Mouse (Mus musculus): ENCODE results near the gene C87436.
A peak's percentile ranks its signal among the peaks of the same experiment; 100 is the strongest.

Gene C87436

GRCm38 (mm10) chr6:86426358-86426757 is 11.8 kb upstream of the C87436 start, which contains the start of gene Gm44790:
Gene Gm44790 (plus strand): TSS chr6:86426658.
- no peak for DNase-seq (ENCODE audit: low read depth)

- DNase-seq (ENCODE audit: low read depth), result no peak
These were observed 6.6 kb upstream of the C87436 start for GRCm38 (mm10) chr6:86431531-86431930.

- DNase-seq (ENCODE audit: low read depth), result no peak
These were observed 4.5 kb upstream of the C87436 start for GRCm38 (mm10) chr6:86433696-86434095.

- DNase-seq (ENCODE audit: low read depth), result peak; percentile 82
These were observed 463 bp upstream of the C87436 start for GRCm38 (mm10) chr6:86437711-86438110.

GRCm38 (mm10) chr6:86439119-86439496 is 934 bp downstream of the C87436 start:
- DNase-seq (ENCODE audit: low read depth), result no peak

GRCm38 (mm10) chr6:86439531-86439930 is 1.4 kb downstream of the C87436 start:
- peak; percentile 33 for DNase-seq (ENCODE audit: low read depth)

- no peak for DNase-seq (ENCODE audit: low read depth)
These were observed 3.4 kb downstream of the C87436 start for GRCm38 (mm10) chr6:86441571-86441970.

- no peak for DNase-seq (ENCODE audit: low read depth)
These were observed 7.4 kb downstream of the C87436 start for GRCm38 (mm10) chr6:86445551-86445950.

- DNase-seq (ENCODE audit: low read depth), result no peak
These were observed 8.9 kb downstream of the C87436 start for GRCm38 (mm10) chr6:86446927-86447568.

- DNase-seq (ENCODE audit: low read depth), result no peak
These were observed 18.6 kb downstream of the C87436 start for GRCm38 (mm10) chr6:86456727-86457126.

GRCm38 (mm10) chr6:86463079-86463478 is 24.9 kb downstream of the C87436 start:
- DNase-seq (ENCODE audit: low read depth), result no peak

GRCm38 (mm10) chr6:86471317-86471716 is 33.1 kb downstream of the C87436 start:
- DNase-seq (ENCODE audit: low read depth), result no peak

GRCm38 (mm10) chr6:86471760-86472099 is 33.6 kb downstream of the C87436 start:
- DNase-seq (ENCODE audit: low read depth), result no peak

- DNase-seq (ENCODE audit: low read depth), result peak; percentile 100
These were observed 34.2 kb downstream of the C87436 start for GRCm38 (mm10) chr6:86472100-86472955.

- DNase-seq (ENCODE audit: low read depth), result no peak
These were observed 34.9 kb downstream of the C87436 start for GRCm38 (mm10) chr6:86473077-86473476.

GRCm38 (mm10) chr6:86474072-86474471 is 35.9 kb downstream of the C87436 start:
- no peak for DNase-seq (ENCODE audit: low read depth)

- DNase-seq (ENCODE audit: low read depth), result no peak
These were observed 36.5 kb downstream of the C87436 start for GRCm38 (mm10) chr6:86474646-86475181.

- no peak for DNase-seq (ENCODE audit: low read depth)
These were observed 37.4 kb downstream of the C87436 start for GRCm38 (mm10) chr6:86475462-86476167.

GRCm38 (mm10) chr6:86476931-86477330 is 38.8 kb downstream of the C87436 start:
- DNase-seq (ENCODE audit: low read depth), result no peak

GRCm38 (mm10) chr6:86479311-86479710 is 41.1 kb downstream of the C87436 start:
- DNase-seq (ENCODE audit: low read depth), result no peak

GRCm38 (mm10) chr6:86479816-86480188 is 41.6 kb downstream of the C87436 start:
- no peak for DNase-seq (ENCODE audit: low read depth)

GRCm38 (mm10) chr6:86480189-86480831 is 42.1 kb downstream of the C87436 start:
- no peak for DNase-seq (ENCODE audit: low read depth)

All from induced T-regulatory cell, adult 2 months (primary cell).